Mouse (Mus musculus) cerebellum, adult (tissue): Measurements from ENCODE around the gene Gpr152.
"Not testable (repeated sequence)": the region's sequence is repeated elsewhere in the genome, so short reads cannot be mapped to it uniquely, and the experiment has no call there.

Experiments
- ATAC-seq: cut with Nextera tagmentation; 2 replicates; pipeline ENCODE4 v1.9.2; 2017; ENCODE audit warnings: mild to moderate bottlenecking, moderate library complexity, mixed read lengths; ENCODE audit not compliant: insufficient number of reproducible peaks, low FRiP score, low TSS enrichment

Gene Gpr152

DNA sequence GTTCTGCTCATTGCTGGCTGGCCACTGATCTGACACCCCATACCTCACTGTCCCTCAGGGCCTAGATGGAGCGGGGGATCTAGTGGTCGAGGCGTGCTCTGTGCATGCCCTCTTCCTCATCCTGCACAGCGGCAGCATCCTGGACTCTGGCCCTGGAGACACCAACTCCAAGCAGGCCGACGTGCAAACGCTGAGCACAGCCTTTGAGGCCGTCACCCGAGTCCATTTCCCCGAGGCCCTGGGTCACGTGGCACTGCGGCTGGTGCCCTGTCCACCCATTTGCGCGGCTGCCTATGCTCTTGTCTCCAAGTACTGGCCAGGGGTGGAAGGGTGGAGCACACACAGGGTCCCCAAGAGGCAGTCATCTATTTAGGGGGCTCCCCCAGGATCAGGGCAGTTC, 32.9 kb upstream of the Gpr152 start:
- no peak for ATAC-seq

DNA sequence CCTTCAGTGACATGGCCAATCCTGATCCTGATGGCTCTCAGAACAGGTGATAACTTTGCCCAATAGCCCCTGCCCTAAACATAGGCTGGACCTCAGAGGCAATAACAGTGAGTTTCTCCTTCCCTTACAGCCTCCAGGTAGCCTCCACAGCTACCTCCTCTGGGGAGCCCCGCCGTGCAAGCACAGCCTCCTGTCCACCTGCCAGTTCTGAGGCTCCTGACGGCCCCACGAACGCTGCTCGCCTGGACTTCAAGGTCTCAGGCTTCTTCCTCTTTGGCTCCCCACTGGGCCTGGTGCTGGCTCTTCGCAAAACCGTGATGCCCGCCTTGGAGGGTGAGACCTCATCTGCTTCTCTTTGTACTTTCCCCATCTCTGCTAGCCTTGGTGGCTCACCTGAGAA, 31.1 kb upstream of the Gpr152 start:
- ATAC-seq: no peak

DNA sequence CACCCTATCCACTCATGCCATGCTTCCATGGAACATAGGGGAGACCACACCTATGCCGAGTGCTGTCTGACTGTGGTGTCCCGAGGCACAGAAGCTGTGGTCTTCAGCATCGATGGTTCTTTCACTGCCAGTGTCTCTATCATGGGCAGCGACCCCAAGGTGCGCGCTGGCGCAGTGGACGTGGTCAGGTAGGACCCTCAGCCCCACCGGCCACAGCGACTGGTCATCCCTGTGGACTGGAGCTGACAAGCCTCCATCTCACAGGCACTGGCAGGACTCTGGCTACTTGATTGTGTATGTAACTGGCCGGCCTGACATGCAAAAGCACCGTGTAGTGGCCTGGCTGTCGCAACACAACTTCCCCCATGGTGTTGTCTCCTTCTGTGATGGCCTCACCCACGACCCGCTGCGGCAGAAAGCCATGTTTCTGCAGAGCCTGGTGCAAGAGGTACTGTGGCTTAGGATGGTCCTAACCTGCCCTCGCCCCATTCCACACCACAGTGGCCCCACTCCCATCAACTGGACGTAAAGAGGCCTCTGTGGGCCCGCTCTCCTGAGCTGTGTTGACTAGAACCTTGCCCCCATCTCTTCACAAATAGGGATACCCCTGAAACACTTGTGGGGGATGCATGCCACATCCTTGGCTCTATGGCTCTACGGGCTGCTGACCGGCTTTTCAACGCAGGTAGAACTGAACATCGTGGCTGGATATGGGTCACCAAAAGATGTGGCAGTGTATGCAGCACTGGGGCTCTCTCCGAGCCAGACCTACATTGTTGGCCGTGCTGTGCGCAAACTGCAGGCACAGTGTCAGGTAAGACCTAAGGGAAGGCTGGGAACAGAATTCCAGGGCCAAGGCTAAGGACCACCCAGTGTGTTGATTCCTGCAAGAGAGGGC, 27.3 kb upstream of the Gpr152 start:
- ATAC-seq: no peak

DNA sequence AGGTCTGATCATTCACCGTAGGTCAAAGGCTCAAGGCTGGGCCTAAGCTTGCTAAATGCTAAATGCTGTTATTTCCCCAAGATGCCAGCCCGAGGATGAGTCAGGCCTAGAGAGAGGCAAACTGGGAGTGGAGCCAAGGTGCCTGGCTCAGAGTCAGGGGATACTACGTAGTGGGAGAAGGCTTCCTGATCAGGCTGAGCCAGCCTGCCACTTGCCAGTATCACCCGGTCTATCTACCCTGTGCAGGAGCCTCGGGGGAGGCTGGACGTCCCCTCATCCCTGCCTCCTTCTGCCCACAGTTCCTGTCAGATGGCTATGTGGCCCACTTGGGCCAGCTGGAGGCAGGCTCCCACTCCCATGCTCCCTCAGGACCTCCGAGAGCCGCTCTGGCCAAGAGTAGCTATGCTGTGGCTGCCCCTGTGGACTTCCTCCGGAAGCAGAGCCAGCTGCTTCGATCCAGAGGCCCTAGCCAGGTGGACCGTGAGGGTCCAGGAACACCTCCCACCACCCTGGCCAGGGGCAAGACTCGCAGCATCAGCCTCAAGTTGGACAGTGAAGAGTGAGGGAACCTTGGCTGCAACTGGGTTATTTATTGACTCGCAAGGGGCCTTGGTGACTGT, 26.3 kb upstream of the Gpr152 start:
- ATAC-seq: peak; percentile 69

GRCm38 (mm10) chr19:4113806-4114230, 25.8 kb upstream of the Gpr152 start:
- no peak for ATAC-seq

GRCm38 (mm10) chr19:4114551-4114950, 25.0 kb upstream of the Gpr152 start:
- no peak for ATAC-seq

DNA sequence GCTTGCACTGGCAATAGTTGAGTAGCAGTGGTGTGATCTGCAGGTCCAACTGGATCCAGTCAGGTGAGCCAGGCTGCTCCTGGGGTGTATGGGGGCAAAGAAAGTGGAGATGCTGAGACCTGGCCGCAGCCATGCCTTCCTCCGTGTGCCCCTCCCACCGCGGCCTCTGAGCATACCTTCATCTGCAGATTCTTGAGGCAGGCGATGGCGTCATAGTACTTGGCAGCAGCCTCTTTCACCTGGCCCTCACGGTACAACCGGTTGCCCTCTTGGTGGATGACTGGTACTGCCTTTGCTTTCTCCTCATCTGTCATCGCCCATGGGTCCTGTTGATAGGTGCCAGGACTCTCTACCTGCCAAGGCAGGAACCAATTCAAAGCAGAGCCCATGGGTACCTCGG, 24.4 kb upstream of the Gpr152 start:
- no peak for ATAC-seq

DNA sequence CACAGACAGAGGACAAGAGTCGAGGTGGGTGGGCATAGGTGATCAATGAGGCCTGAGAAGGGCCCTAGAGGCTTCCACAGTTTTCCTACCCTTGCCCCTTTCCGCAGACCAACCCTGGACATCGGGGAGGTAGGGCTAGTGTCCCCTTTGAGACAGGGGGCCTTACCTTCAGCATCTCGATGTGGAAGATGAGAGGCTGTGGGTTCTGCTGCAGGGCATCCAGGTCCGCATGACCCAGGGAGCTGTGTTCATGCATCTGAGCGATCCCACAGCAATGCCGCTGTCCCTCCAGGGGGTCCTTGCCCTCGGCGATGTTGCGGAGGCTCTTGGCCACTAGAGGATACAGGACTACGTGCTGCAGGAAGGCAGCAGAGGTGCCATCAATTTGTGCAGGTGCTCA, 23.8 kb upstream of the Gpr152 start:
- no peak for ATAC-seq

DNA sequence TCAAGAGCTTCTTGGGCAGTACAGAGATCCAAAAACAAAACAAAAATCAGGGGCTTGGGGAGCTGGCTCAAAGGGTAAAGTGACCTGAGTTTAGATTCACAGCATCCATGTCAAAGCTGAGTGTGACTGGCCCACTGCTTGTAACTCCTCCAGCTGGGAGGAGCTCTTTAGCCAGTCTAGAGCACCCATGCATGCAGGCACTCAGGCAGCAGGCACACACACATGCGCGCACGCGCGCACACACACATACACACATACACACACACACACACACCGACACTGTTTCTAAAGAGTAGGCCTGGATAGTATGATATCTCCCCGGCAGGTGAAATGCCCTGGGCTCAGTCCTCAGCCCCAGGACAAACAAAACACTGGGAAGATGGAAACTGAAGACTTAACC, 22.6 kb upstream of the Gpr152 start:
- no peak for ATAC-seq

DNA sequence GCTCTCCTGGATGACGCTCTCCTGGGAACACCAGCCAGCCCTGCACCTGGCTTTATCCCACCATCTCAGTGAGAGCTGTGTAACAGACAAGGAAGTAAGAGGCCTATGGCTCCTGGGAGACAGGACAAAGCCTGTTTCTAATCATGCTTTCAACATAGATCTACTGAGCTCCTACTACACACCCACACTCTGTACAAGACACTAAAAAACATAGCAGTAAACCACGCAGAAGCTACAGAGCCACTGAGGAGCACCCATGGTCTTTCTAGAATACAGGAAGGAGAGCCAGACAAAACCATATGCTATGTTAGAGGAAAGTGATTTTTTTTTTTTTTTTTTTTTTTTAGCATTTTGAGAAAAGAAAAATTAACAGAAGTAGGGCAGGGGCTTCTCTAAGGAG, 21.2 kb upstream of the Gpr152 start:
- no peak for ATAC-seq

DNA sequence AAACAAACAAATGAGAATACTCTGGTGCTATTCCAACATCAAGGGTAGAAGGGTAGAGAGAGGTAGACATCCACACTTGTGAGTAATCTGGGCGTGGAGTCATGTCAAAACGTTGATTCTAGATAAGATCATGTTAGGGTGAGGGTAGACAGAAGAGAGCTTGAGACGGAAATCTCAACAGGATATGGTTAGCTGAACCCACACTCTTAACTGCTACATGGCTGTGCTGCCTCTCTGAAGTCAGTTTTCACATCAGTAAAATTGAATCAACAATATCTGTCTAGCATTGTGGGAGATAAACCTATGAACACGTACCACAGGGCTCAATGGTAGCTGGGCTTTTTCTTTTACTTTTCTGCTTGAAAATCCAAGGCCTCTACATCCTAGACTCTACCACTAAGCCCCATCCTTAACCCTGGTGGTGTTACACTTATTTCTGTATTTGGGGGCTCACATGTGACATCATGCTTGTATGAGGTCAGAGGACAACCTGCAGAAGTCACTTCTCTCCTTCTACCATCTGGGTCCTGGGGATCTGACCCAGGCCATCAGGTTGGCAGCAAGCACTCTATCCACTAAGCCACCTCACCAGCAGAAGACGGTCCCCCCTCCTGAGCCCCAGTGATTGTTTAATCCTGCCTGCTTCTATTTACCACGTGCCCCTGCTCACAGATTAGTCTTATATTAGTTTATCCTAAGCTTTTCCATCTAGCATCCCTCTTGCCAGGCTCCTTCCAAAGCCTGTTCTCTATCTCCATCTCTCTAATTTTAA, 19.7 kb upstream of the Gpr152 start:
- no peak for ATAC-seq

DNA sequence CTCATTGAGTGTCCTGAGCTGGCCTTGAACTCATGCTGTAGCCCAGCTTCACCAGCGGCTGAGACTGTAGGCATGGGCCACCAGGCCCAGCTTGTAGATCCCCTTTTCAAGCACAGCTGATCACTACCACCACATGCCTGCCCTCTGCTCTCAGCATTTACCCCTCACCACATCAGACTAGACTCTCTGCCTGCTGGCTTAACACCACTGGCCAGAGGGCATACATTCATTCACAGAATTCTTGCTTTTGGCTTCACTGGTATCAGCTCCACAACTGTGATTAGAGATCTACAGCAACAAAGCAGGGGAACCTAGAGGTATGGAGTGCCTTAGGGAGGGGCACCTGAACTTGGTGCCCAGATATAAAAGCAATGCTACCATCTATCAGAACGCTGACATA, 19.1 kb upstream of the Gpr152 start:
- no peak for ATAC-seq

DNA sequence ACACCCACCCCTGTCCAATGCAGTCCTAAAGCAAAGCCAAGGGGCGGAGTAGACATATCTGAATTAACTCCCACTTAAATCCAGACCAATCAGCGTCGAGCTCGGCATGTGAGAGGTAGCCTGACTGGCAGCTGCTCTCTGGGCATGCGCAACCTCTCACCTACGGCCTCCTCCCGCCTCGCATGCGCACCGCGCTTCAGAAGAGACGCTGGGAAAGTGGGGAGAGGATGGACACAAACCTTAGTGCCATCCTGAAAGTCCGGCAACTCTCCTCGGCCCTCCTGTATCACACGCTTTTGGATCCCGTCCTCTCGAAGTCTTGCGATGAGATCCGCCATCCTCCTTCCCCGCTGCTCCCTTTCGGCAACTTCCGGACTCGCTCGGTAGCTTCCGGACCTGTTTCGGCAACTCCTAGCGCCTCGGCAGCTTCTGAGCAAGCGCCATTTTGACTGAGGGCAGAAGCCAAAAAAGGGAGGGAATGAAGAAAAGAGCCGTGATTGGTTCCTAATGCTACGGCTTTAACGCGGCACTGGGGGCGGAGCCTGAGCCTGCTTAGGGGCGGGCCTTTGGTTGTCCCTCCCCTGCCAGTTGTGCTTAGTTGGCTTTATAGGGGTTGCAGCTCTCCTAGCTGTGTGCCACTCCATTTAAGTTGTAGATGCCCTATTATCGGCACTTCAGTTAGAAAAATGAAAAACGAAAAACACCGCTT, 18.3 kb upstream of the Gpr152 start:
- ATAC-seq: peak; percentile 71

- not testable (repeated sequence) for ATAC-seq
Measured at GRCm38 (mm10) chr19:4121896-4122295, 17.7 kb upstream of the Gpr152 start.

DNA sequence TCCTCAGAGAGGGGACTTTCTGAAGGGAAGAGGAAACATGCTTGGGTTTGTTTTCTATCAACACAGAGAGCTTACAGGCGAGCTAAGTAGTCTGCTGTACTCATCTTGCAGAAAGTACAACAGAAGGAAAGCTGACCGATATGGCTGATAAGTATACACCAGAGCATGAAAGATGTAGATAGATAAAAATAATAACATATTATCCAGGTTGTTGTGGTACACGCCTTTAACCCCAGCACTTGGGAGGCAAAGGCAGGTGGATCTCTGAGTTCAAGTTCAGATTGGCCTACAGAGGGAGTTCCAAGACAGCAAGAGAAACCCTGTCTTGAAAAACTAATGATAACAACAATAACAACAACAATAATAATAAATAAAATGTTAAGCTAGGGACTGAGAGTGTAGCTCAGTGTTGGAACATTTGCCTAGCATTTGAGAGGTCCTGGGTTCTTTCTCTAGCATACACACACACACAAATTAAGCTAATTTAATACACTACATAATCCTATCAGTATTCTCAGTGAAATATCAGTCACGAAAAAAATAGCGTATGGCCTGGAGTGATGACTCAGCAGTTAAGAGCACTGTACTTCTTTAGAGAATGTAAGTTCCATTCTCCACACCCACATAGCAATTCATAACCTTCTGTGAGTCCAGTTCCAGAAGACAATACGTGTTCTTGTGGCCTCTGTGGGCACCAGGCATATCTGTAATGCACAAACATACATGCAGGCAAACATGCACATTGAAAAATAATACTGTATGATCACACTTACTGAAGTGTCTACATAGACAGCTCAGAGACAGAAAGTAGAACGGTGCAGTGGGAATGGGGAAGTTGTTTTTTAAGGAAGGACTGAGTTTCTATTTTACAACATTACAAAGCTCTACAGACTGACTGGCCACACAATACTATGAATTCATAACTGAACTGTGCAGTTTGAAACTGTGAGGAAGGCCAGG, 16.9 kb upstream of the Gpr152 start:
- ATAC-seq: no peak

DNA sequence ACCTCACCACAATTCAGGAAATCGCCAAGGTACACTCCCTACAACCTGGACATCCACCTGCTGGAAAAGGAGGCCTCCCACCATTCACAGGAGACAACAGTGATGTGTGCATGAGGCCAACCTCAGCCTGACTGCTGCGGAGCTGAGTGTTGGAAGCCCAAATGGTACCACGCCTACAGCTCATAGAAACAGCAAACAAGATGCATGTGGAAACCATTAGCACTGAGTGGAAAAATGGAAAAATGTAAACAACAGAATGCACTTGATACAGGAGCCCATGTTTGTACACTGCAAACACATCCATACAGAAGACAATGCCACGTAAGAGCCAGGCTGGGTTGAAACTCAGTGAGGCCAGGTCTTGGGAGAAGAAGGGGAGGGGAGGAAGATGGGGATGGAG, 15.2 kb upstream of the Gpr152 start:
- no peak for ATAC-seq

DNA sequence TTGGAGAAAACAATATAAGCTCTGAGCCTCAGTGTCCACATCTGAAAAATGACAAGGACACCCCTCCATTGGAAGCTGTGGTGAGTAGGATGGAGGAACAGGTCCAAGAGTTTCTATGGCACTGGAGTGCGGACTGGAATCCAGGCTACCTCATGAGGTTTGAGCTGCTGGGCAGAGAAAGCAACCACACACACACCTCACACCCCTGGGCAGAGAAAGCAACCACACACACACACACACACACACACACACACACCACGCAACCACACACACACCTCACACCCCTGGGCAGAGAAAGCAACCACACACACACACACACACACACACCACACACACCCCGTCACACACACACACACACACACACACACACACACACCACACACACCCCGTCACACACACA, 14.3 kb upstream of the Gpr152 start:
- ATAC-seq: not testable (repeated sequence)

DNA sequence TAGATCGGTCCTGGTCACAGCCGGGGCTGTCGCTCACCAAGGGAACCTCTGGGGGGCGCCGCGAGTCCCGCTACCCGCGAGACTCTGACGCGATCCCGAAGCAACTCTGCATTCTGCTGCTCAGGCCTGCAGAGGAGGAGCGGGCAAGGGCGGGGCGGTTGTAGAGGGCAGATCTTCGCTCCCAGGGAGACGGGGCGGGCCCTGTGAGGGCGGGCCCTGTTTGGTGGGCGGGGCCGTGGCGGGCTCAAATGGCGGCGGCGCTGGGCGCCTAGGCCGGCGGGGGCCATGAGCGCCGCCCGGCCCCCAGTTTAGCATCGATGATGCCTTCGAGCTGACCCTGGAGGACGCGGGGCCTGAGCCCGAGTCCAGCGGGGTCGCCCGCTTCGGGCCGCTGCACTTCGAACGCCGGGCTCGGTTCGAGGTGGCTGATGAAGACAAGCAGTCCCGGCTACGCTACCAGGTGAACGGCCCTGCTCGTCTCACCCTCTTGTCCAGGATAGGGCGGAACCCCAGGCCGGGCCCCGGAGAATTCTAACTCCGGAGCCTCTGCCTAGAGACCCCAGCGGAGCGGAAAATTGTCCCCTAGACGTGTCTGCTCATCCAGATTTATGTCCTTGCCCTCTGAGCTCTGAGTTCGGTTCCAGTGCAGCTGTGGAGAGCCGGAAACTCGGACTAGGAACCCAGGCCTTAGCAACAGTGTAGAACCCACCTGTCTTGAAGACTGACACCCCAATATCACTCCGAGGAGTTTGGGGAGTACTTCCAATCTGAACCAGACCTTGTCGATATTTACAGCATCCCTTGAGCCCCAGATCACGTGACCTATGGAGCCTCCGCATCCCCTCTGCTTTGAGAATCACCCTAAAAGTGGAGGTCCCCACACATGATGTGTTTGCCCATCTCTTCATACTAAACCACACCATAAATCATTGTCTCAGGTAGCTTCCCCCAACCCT, 13.6 kb upstream of the Gpr152 start, which contains the start of gene Aip:
Aip (minus strand) TSS at position 118 of the 956 bp plus-strand sequence.
- ATAC-seq: peak; percentile 87
